Mouse (Mus musculus) embryonic fibroblast, embryonic 13.5 days (primary cell): ENCODE results near the gene Slc39a11. TPM values are rescaled to one million over a fixed set of nuclear protein-coding genes. Genes with fewer than 3 reads are reported as not detected.
A peak's percentile ranks its signal among the peaks of the same experiment; 100 is the strongest.

ENCODE experiments used
- H3K27ac ChIP-seq: 2 replicates; pipeline ENCODE4 v1.5.1; 2012; ENCODE audit warnings: low read length, control low read depth, inconsistent platforms; ENCODE audit not compliant: insufficient read depth
- H3K4me1 ChIP-seq: 2 replicates; pipeline ENCODE4 v1.6.1; 2011; ENCODE audit warnings: low read length; ENCODE audit not compliant: control insufficient read depth, insufficient read depth
- H3K4me3 ChIP-seq: 2 replicates; pipeline ENCODE4 v1.5.1; 2011; ENCODE audit warnings: mild to moderate bottlenecking, control low read depth, low read length; ENCODE audit not compliant: insufficient read depth
- CTCF ChIP-seq: IDR thresholded peaks from 2 replicates; pipeline ENCODE4 v1.5.1; 2011; ENCODE audit warnings: mild to moderate bottlenecking, control low read depth, low read length, moderate library complexity, borderline replicate concordance; ENCODE audit not compliant: insufficient read depth
- POLR2A ChIP-seq: IDR thresholded peaks from 2 replicates; pipeline ENCODE4 v1.6.1; 2011; ENCODE audit warnings: low read depth, mild to moderate bottlenecking, control low read depth, low read length, moderate library complexity
- polyA plus RNA-seq: library from polyadenylated mRNA; stranded (reverse); fragments of >200 nt; gene quantifications from 2 replicates; pipeline ENCODE4 v1.2.4, GENCODE M21; 2011; ENCODE audit warnings: low read depth; ENCODE audit not compliant: missing spikeins, insufficient read length

Slc39a11 gene
- polyA plus RNA-seq, 1 experiment: 21.4 TPM

DNA sequence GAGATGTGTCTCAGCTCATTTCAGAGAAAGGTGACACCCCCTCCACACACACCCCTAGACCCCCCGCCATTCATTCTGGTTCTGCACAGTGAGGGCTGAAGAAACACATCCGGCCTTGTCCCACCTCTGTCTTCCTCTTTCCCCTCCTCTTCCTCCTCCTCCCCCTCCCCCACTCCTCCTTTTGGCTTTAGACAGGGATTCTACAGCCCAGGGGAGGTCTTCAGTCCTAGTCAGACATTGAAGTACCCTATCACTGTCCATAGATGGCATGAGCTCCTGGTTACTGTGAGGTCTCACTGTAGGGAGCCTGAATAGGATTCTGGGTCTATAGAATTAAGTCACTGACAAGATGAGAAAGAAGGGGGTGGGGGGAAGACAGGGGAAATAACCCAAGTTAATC is 28.9 kb downstream of the Slc39a11 start:
- Histone ChIP-seq H3K27ac (no peak overlapping the region), H3K4me1 (no peaks in the 10 kb centered on the region; the same call in 1 of the 2 replicates), H3K4me3 (no peak overlapping the region)
- TF ChIP-seq POLR2A (no peak), CTCF (no peak)

DNA sequence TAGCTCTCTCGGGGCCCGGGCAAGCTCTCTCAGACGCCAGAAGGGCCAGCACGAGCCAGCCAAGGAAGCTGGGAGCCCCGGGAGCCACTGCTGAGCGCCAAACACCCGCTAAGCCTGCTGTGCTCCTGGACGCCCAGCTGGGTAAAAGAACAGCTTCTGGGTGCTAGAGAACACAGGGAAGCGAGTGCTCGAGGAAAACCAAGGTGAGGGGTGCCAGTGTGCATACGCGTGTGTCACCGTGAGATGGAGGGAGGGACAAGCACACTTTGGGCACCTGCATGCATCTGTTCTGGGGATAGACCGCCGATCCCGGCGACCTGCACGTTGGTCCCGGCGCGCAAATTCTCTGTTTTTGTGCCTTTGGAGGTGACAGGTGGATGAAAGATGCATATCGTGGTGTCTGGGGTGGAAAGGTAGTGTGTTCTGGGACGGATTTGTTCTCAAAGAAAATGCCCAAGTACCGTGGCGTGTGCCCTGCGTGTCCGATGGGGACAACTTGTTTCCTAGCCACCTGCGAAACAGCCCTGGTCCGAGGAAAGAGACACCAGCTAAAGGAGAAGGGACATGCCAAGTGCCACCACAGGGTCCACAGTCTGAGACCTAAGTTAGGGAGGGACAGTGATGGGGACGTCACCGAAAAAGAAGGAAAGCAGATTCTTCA is 30.3 kb downstream of the Slc39a11 start:
- Histone ChIP-seq H3K4me1 (no peaks in the 10 kb centered on the region; the same call in 1 of the 2 replicates), H3K27ac (no peak overlapping the region), H3K4me3 (peak overlapping the region; percentile 27)
- TF ChIP-seq POLR2A (no peak), CTCF (no peak)

DNA sequence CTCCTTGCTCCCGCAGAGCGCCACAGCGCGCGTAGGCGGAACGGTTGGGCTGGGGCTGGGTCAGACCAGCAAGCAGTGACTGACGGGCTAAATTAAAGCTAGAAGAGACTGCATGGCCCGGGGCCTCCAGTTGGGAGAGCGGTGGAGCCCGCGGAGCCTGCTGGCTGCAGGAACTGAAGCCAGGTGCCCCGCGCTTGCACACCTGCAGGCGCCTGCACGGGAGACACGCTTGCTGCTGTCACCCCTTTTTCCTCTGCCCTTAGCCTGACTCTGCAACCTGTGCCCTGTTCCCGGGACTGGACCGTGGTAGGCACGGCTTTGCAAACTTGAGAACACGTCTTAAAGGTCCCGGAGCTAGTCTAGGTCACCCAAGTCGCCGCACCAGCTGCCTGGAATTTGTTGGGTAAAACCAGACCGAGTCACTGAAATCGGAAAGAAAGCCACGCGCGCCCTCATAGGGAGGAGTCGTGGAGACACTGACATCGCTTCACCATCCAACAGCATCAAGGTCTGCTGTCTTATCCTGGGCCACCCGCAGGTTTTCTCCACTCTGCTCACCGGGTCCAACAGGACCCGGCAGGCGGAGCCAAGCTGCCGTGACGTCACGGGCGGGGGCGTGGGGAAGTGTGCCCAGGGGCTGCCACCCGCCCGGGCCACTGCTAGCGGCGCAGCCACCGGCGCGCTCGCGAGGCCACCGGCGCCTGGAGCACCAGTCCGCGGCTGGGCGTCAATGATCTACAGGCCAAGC is 31.0 kb downstream of the Slc39a11 start, which contains the start of gene Sstr2:
TSS of gene Sstr2 (plus strand) at position 671 of the 748 bp plus-strand sequence.
- no peak for TF ChIP-seq CTCF
- no peak for TF ChIP-seq POLR2A
- no peaks in the 10 kb centered on the region; the same call in 1 of the 2 replicates for H3K4me1 ChIP-seq
- peak within 1 kb of the TSS; percentile 27 for H3K4me3 ChIP-seq
- no peak within 1 kb of the TSS for H3K27ac ChIP-seq

DNA sequence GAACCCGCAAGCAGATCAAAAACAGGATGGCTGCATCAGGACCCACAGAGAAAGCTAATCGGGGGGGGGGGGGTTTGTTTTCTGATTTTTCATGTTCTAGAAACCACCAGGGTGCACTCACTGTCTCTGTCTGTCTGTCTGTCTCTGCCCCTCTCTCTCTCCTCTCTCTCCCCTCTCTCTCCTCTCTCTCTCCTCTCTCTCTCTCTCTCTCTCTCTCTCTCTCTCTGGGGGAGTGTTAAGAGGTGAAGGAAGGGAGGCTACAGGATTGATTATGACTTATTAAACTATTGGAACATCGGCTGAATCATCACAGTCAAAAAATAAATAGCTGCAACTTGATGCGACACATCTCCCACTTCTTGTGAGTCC is 31.6 kb downstream of the Slc39a11 start:
- Histone ChIP-seq H3K4me1 (no peaks in the 10 kb centered on the region; the same call in 1 of the 2 replicates), H3K4me3 (no peak overlapping the region)
- no peak for TF ChIP-seq POLR2A
- TF ChIP-seq CTCF: no peak

DNA sequence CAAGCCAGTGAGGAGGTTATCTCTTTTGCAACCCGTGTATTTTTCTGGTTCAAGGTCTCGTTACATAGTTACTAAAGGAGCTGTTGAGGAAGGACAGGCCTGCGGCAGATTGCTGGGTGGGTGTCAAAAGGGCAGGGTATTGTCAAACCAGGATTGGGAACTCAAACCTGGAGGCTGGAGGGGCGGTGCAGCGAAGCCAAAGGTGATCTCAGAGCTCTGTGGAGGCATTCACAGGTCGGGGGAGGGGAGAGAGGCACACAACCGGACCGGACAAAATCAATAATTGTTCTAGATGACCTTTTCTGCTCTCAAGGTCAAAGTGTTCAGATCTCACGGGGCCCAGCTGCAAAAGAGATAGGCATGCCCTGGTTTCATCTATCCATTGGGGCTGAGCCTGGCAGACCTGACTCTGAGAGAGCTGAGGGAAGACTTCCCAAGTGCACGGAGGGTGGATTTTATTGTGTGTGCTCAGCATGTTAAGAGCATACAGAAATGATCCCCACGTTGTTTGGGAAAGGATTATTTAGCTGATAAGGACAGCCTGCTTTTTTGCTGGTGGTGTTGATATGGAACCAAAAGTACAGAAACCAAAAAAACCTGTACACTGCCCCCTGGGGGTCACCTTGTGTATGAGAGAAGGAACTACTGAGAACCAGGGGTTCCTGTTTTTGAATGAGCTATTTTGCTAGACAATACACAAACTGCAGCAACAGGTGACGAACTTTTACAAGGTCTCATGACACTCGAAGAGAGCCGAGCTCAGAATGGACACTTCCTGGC is 32.6 kb downstream of the Slc39a11 start:
- H3K27ac ChIP-seq: no peak overlapping the region
- TF ChIP-seq CTCF (no peak), POLR2A (no peak)
- H3K4me1 ChIP-seq: no peaks in the 10 kb centered on the region; the same call in 1 of the 2 replicates
- H3K4me3 ChIP-seq: no peak overlapping the region

More for the DNA sequence above, 31.6 kb downstream of the Slc39a11 start:
- H3K27ac ChIP-seq: no peak overlapping the region

DNA sequence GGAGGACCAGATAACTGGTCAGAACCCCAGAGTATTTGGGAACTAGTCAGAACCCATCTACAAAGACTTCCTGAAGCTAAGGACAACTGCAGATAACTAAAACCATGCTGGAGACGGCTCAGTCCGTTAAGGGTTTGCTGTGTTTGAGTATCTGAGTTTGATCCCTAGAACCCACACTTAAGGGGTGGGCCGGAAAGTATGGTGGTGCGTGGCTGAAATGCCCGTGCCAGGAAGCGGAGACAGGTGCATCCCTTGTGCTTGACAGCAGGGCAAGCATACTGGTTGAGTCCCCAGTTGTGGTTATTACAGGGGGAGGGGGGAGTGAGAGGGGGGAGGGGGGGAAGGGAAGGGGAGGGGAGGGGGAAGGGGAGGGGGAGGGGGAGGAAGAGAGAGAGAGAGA is 35.4 kb downstream of the Slc39a11 start:
- Histone ChIP-seq H3K4me1 (no peaks in the 10 kb centered on the region), H3K4me3 (no peak overlapping the region), H3K27ac (no peak overlapping the region)
- TF ChIP-seq CTCF (no peak), POLR2A (no peak)

DNA sequence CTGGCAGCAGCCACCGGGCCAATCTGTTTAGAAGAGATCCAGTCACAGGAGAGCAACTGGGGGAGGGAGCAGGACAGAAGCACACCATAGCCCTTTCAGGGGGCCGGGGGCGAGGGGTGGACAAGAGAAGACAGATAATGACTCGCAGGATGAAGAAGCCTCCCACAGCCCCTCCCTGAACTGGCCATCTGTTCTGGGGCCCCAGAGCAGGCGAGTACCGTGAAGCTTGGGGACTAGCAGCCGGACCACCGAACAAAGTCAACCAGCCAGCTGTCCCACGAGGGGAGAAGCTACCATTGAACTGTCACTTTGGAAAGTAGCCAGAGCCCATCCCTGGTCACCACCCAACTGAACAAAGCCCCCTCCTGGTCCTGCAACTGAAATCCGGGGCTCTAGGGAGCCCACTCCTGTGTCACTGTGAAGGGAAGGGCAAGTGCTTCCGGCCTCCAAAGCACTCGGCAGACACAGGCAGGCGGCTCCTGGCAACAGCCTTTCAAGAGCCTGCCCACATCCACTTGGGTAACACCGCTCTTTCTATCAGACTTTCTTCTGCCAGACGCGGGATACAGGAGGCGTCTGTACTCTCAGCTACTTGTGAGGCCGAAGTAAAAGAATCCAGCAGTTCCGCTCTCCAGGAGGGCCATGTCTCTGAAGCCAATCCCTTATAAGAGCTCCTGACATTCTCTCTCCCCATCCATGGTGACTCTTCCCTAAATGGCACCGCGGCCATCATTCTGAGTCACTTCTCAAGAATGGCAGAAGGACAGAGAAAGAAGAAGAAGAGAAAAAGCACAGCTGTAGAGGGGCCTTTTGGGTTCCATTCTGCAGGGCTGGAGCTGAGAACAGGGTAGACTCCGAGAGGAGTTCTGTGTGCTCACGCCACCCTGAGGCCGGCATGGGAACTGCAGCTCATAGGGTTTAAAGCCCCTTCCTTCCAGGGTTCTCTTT is 37.9 kb downstream of the Slc39a11 start:
- H3K4me3 ChIP-seq: no peak overlapping the region
- no peaks in the 10 kb centered on the region for H3K4me1 ChIP-seq
- TF ChIP-seq POLR2A: no peak
- peak; percentile 54 for TF ChIP-seq CTCF
- H3K27ac ChIP-seq: peak overlapping the region; percentile 62

DNA sequence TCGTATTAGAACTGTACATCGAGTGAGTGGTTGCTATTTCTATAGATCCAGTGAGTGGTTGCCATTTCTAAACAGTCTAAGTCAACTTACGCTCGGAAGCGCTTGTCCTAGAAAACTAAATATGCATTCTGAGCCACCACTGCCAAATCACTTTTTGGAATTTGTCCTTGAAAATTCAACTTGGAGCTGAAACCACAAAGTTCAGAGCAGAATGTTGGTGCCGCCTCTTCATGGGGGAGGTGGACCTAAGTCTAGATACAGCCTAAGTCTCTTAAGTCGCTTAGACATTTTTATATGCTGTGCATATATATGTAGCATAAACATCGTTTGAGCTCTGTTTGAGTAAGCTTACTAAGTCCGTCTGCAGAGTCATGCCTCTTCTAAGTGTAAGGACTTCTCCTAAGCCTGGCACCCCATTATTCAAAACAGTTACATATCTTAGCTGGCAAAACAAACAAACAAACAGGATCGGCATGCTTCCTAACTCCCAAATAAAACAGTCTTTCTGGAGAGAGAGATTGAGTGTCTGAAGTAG is 38.7 kb downstream of the Slc39a11 start:
- no peak overlapping the region for H3K4me3 ChIP-seq
- peak overlapping the region; percentile 62 for H3K27ac ChIP-seq
- TF ChIP-seq POLR2A (no peak), CTCF (no peak)
- no peaks in the 10 kb centered on the region for H3K4me1 ChIP-seq

DNA sequence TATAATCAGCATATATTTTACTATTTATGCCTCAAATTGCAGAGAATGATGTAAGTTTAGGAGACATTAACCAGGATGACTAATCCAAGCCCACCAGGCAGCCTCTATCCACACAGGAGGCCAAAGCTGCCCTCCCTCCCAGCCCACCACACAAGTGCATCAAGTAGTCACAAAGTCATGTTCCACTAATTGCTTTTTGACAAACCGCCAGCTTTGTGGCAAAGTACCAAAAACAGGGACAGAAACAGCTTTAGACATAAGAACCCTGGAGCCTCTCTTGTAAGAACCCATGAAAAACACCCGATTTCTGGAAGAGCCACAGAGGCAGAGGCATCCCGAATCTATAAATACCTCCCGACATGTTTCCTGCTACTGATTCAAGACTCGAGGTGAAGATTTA is 39.6 kb downstream of the Slc39a11 start:
- no peaks in the 10 kb centered on the region for H3K4me1 ChIP-seq

More for the DNA sequence above, 39.6 kb downstream of the Slc39a11 start:
- no peak overlapping the region for H3K27ac ChIP-seq
- H3K4me3 ChIP-seq: no peak overlapping the region
- TF ChIP-seq CTCF (no peak), POLR2A (no peak)
